Mouse (Mus musculus) midbrain, embryonic 10.5 days (tissue): ENCODE results near the gene Sirt4. TPM values are rescaled to one million over a fixed set of nuclear protein-coding genes. Genes with fewer than 3 reads are reported as not detected.
"Not testable (repeated sequence)": the region's sequence is repeated elsewhere in the genome, so short reads cannot be mapped to it uniquely, and the experiment has no call there.

Source experiments
- DNase-seq: peaks from one replicate; pipeline ENCODE4 v3.0.0-alpha.2; 2017; ENCODE audit warnings: low spot score
- H3K27ac ChIP-seq: fragments of 300-500 bp; sonication (generic); replicated peaks from 2 replicates; pipeline ENCODE4 v1.5.1; 2016; ENCODE audit warnings: mild to moderate bottlenecking
- H3K27me3 ChIP-seq: fragments of 300-500 bp; sonication (generic); 2 replicates; pipeline ENCODE4 v1.6.1; 2016; ENCODE audit warnings: low read depth, mild to moderate bottlenecking; ENCODE audit not compliant: poor library complexity, severe bottlenecking
- H3K36me3 ChIP-seq: fragments of 300-500 bp; sonication (generic); 2 replicates; pipeline ENCODE4 v1.6.1; 2016; ENCODE audit warnings: mild to moderate bottlenecking, moderate library complexity
- H3K4me1 ChIP-seq: fragments of 300-500 bp; sonication (generic); 2 replicates; pipeline ENCODE4 v1.6.1; 2016
- H3K4me3 ChIP-seq: fragments of 300-500 bp; sonication (generic); 2 replicates; pipeline ENCODE4 v1.5.1; 2016; ENCODE audit warnings: mild to moderate bottlenecking, moderate library complexity
- H3K9me3 ChIP-seq: fragments of 300-500 bp; sonication (generic); replicated peaks from 2 replicates; pipeline ENCODE4 v1.6.1; 2016; ENCODE audit warnings: mild to moderate bottlenecking
- WGBS: fragments of 180-500 bp; shearing (Covaris S2); methylation state at CpG from one replicate; pipeline ENCODE4 v1.1.7; 2016; 5-methylcytosine and 5-hydroxymethylcytosine counted together
- polyA plus RNA-seq: library from polyadenylated mRNA; unstranded; fragments of >200 nt; fragmentation: Nextera tagmentation; extraction: Ambion mirVana; gene quantifications from 2 replicates; pipeline ENCODE4 v1.2.1, GENCODE M21; 2016

Sirt4 gene
- polyA plus RNA-seq, 1 experiment from 2014 or later = 15.2 TPM

DNA sequence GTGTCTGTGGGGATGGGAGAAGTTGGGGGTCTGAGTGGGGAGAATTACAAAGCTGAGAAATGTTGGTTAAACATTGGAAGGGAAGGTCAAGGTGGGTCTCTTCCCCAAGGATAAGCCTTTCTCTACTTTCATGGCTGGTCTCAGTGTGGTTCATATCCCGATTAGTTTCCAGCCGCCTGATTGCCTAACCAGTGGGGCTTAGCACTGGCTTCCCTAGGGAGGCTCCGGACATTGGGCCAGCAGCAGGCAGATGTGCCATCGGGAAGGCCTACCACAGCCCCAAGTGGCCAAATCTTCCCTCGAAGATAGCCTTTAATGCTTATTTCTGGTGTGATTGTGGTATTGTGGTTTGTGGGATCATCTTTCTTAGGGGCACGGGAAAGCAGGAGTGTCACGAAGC lies 27.9 kb upstream of the Sirt4 start:
- Histone ChIP-seq H3K4me1 (peaks cover 47% of the 10 kb centered on the region), H3K27ac (no peak overlapping the region), H3K27me3 (peaks cover 4% of the 10 kb centered on the region; the same call in 1 of the 2 replicates), H3K4me3 (no peak overlapping the region), H3K9me3 (no peaks in the 10 kb centered on the region), H3K36me3 (peaks cover 17% of the 10 kb centered on the region)
- 93% methylated on average over 7 of the region's 7 CpGs for WGBS
- DNase-seq = no peak

DNA sequence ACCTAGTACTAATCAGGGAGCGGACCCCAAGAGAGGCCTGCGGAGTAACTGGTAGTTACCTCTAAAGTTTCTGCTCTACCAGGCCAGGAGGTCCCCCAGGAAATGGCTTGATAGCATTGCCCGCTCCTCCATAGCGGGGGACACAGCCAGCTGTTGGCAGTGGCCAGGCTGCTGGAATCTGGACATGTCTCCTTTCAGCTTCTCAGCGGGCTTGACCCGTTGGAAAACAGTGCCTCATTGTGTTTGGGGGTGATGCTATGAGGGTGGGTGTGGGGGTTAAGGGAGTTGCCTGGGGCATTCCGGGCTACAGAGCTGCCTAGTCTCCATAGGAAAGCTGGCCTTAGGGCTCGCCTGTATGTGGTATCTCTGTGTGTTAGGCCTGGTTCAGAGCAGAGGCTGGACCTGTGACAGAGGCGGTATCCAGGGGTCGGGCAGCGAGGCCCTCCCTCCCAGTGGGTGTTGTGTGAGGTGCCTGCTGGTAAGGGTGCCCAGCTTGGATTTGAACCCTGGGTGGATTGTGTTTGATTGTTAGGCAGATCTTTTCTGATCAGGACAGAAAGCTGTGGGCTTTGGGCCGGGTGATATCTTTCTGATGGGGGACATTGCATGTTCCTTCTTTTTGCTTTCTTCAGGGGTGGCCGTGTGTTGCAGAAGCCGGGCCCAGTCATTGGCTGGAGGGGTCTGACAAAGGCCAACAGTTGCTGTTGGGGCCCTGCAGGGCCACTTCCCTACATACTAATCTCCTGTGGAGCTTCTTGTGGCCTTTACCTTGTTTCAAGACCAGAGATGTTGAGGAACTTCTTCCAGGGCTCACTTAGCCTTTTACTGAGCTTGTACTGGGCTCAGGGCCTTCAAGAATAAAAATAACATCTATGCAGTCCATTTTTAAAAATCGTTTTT lies 25.5 kb upstream of the Sirt4 start:
- 69% methylated on average over 15 of the region's 15 CpGs for WGBS
- Histone ChIP-seq H3K4me3 (peak overlapping the region; percentile 92; the same call in 1 of the 2 replicates), H3K27ac (peak overlapping the region; percentile 59; the same call in 1 of the 2 replicates)

DNA sequence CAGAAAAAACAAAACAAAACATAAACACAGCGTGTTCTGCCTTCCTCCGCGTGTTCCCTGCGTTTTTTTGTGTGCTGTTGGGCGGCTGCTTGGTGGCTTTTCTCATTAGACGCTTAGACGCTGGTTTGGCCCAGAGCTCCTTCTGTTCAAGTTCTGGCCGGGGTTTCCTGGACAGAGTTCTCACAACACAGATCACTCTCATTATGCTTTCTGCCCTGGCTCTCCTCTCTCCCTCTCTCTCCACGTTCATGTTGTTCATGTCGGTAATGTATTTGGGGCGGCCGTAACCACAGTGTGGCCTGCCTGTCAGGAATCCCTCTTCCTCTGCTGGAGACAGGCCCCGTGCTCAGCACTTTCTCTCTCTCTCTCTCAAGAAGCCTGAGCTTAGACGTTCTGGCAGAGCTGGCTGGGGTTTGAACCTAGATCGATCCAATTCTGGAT lies 24.8 kb upstream of the Sirt4 start:
- Histone ChIP-seq H3K36me3 (peaks cover 5% of the 10 kb centered on the region), H3K27ac (peak overlapping the region; percentile 59; the same call in 1 of the 2 replicates), H3K9me3 (no peaks in the 10 kb centered on the region), H3K4me3 (peak overlapping the region; percentile 92), H3K4me1 (peaks cover 42% of the 10 kb centered on the region), H3K27me3 (peaks cover 4% of the 10 kb centered on the region; the same call in 1 of the 2 replicates)
- DNase-seq = no peak
- WGBS = 59% methylated on average over 15 of the region's 15 CpGs

More for the DNA sequence above, 25.5 kb upstream of the Sirt4 start:
- no peaks in the 10 kb centered on the region for H3K9me3 ChIP-seq
- peaks cover 4% of the 10 kb centered on the region; the same call in 1 of the 2 replicates for H3K27me3 ChIP-seq
- no peak for DNase-seq
- peaks cover 5% of the 10 kb centered on the region for H3K36me3 ChIP-seq
- peaks cover 49% of the 10 kb centered on the region for H3K4me1 ChIP-seq

DNA sequence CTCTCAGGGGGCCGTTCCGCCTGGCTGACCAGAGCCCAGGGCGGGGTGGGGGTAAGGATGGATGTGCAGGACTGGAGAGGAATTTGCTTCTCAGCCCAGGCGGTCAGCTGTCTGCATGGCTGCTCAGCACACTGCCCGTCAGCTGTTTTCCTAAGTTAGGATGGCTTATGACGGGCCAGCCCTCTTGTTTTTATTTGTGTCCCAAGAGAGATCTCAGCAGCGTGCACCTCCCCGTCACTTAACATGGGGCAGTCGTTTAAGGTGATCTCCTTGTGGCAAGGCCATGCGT lies 24.3 kb upstream of the Sirt4 start:
- H3K36me3 ChIP-seq = peaks cover 5% of the 10 kb centered on the region
- 21% methylated on average over 10 of the region's 10 CpGs for WGBS
- H3K27ac ChIP-seq = no peak overlapping the region
- H3K4me3 ChIP-seq = peak overlapping the region; percentile 92
- peaks cover 40% of the 10 kb centered on the region for H3K4me1 ChIP-seq
- no peak for DNase-seq
- H3K9me3 ChIP-seq = no peaks in the 10 kb centered on the region
- H3K27me3 ChIP-seq = peaks cover 4% of the 10 kb centered on the region; the same call in 1 of the 2 replicates

DNA sequence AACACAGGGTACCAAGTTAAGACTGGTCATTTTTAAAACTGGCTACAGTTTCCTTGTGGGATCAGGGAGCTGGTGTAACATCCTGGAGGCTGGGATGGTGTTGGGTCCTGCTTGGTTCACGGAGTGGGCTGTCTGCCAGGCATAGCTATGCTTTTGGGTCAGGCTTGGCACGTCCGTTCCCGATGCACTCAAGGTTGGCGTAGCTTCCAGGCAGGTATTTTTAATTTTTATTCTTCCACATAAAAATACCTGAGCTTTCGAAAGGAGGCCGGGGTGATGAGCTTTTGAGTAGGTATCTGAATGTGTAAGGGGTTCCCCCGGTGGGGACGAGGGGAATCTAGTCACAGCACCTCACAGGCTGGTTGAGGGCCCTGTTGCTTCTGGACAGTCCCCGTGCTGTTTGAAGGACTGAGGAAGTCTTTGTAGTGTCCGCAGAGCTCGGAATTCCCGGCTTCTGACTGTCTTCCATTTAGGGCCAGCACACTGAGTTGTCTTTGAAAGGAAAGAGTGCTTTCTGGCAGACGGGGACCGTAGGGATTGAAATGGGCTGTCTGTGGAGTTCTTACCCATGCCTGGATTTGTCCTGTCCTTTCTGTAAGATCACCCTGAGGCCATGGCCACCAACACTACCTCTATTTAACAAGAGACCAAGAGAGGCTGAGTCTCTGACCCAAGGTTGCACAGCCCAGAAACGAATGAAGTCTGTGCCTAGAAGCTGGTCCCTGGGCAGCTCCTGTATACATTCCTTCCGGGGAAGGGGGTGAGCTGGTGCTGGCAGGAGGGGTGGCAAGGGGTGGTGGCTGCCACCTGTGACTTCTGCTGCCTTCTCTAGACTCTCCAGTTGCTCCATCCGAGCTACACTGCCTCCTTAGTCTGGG lies 23.7 kb upstream of the Sirt4 start:
- no peak for DNase-seq
- no peaks in the 10 kb centered on the region; the same call in 1 of the 2 replicates for H3K36me3 ChIP-seq
- H3K27ac ChIP-seq = 0 out of 2 replicates have a peak overlapping the region, but pooled peaks have one; percentile 28
- peaks cover 40% of the 10 kb centered on the region for H3K4me1 ChIP-seq
- H3K27me3 ChIP-seq = peaks cover 4% of the 10 kb centered on the region; the same call in 1 of the 2 replicates
- H3K9me3 ChIP-seq = no peaks in the 10 kb centered on the region
- 50% methylated on average over 18 of the region's 18 CpGs for whole genome bisulfite sequencing
- peak overlapping the region; percentile 92 for H3K4me3 ChIP-seq

DNA sequence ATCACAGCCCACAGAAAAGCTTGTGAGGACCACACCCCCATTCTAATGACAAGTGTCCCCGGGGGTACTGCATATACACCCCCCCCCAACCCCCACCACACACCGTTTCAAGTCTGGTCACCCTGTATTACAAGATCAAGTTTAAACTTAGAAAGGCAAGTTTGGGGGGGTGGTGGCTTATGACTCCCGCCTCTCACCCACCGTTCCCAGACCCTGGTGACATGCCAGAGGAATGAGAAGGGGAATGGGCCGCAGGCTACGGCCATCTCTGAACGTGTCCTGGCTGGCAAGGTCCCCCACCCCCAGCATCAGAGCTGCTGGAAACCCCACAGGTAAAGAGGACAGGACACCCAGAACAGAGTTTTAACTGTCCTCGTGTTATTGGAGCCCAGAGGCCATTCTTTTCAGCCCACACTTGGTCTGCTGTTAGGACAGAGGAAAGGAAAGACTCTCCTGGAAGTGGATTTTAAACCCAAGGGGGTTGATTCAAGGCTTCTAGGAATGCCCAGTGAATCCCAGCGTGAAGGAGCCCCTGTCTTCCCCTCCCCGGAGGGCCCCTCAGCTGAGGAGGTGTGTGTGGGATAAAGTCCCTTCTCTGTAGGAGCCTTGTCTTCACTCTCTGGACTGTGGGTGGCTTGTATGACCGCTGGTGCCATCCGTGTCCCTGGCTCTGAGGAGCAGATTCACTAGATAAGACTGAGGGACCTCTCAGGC lies 22.9 kb upstream of the Sirt4 start:
- H3K36me3 ChIP-seq = no peaks in the 10 kb centered on the region; the same call in 1 of the 2 replicates
- no peaks in the 10 kb centered on the region for H3K9me3 ChIP-seq
- no peak for DNase-seq
- H3K27me3 ChIP-seq = peaks cover 4% of the 10 kb centered on the region; the same call in 1 of the 2 replicates
- peak overlapping the region; percentile 87 for H3K27ac ChIP-seq
- H3K4me1 ChIP-seq = peaks cover 40% of the 10 kb centered on the region
- H3K4me3 ChIP-seq = peak overlapping the region; percentile 92
- 31% methylated on average over 12 of the region's 12 CpGs for WGBS

DNA sequence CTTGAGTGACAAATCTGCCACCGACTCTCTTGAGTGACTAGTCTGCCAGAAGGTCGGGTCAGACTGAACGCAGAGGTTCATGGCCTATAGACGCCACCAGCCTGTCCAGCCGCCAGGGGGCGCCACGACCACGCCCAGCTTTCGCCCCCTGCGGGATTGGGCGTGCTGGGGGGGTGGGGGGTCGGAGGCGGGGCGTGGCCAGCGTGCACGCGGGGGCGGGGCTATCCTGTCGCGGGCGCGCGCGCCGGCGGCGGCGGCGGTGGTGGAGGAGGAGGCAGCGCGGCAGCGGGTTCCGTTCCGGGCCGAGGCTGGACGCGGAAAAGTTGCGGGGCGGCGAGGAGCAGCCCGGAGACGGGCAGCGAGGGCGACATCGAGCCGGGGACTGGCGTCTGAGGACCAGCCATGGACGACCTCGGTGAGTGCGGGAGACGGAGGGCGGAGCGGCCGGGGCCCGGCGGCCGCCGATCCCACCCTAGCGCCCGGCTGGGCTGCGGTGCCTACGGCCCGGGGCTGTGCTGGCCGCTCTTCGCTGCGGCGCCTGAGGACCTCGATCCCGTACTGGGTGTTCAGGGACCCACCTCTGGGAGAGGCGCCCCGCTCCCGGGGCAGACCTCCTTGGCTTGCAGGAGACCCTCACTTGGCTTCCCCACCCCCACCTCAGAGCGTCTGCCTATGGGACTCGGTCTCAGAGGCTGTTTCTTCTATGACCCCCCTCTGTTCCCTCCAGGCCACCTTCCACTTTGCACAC lies 22.1 kb upstream of the Sirt4 start, which contains the start of gene Pxn:
Pxn (plus strand) TSS at position 223 of the 748 bp plus-strand sequence.
- DNase-seq = peak; percentile 95
- Histone ChIP-seq H3K36me3 (no peaks in the 10 kb centered on the region), H3K27ac (peak within 1 kb of the TSS; percentile 87), H3K27me3 (peaks cover 4% of the 10 kb centered on the region; the same call in 1 of the 2 replicates), H3K4me3 (peak within 1 kb of the TSS; percentile 92), H3K4me1 (peaks cover 40% of the 10 kb centered on the region), H3K9me3 (no peaks in the 10 kb centered on the region)
- under 1% methylated on average over 64 of the region's 74 CpGs for WGBS

DNA sequence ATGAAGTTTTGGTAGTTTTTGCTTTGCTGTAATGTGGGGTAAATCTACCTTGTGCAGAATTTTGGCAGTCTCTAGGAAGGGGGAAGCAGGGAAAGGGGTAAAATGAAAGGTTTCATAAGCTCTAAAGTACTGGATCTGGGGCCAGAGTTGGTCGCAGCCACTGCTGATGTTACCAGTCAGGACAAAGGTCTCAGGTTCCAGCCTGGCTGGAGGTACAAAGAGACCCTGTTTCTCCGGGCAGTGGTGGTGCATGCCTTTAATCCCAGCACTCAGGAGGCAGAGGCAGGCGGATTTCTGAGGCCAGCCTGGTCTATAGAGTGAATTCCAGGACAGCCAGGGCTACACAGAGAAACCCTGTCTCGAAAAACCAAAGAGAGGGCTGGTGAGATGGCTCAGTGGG lies 21.1 kb upstream of the Sirt4 start:
- WGBS = 81% methylated on average over 4 of the region's 4 CpGs
- H3K4me3 ChIP-seq, H3K36me3 ChIP-seq, DNase-seq, H3K27ac ChIP-seq, H3K27me3 ChIP-seq, H3K9me3 ChIP-seq: not testable (repeated sequence)
- H3K4me1 ChIP-seq = peaks cover 37% of the 10 kb centered on the region

DNA sequence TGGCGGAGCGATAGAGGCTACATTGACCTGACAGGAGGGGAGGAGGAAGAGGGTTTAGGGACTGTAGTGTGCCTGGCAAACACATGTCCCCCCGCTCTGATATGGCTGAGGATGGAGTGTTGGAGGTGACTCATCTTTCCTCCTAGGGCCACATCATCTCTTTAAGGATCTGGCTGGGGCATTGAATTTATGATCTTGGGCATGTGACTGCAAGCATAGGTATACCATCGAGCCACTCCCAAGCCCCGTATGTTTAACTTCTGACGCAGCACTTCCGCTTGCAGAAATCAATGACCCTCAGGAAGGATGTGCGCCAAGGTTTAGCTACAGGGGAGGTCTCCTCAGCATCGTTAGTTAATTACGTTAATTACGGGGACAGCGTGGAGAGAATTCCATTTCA lies 18.5 kb upstream of the Sirt4 start:
- no peak overlapping the region for H3K4me3 ChIP-seq
- H3K27ac ChIP-seq = no peak overlapping the region
- no peaks in the 10 kb centered on the region for H3K36me3 ChIP-seq
- peaks cover 13% of the 10 kb centered on the region for H3K4me1 ChIP-seq
- DNase-seq = no peak
- no peaks in the 10 kb centered on the region for H3K9me3 ChIP-seq
- H3K27me3 ChIP-seq = peaks cover 4% of the 10 kb centered on the region; the same call in 1 of the 2 replicates
- WGBS = 71% methylated on average over 12 of the region's 12 CpGs

DNA sequence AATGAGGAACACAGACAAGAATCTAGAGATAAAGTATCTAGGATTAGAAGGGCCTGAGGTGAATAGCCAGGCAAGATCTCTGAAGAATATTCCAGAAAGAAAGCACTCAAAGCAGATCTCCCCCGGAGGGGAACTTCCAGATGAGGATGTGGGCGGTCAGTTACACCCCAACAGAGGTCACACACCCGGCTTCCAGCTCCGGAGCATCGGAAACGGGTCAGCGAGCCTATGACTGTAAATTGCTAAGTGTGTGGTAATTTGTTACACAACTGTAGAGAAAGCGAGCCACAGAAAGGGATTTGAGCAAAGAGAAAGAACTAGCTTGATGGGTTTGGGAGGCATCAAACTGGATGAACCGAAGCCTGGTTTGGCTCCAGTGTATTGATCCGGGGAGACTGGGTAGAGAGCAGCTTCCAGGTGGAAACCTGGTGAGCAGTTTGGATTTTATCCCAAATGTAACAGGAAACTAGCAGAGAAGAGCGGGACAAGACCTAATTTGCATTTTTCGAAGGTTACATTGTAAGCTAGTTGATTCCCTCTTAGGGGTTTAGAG lies 15.9 kb upstream of the Sirt4 start:
- H3K9me3 ChIP-seq = no peaks in the 10 kb centered on the region
- no peak overlapping the region for H3K4me3 ChIP-seq
- no peaks in the 10 kb centered on the region for H3K27me3 ChIP-seq
- DNase-seq = no peak
- WGBS = 87% methylated on average over 12 of the region's 12 CpGs
- H3K36me3 ChIP-seq = no peaks in the 10 kb centered on the region
- peaks cover 3% of the 10 kb centered on the region; the same call in 1 of the 2 replicates for H3K4me1 ChIP-seq
- H3K27ac ChIP-seq = no peak overlapping the region
